In genomic region chr7:121335390-121336109, GRCm38 (mm10) we compare ENCODE assay signal across 26 mouse cellular contexts. TPM values are rescaled to one million over a fixed set of nuclear protein-coding genes. Genes with fewer than 3 reads are reported as not detected.
DNase-seq lines count a peak whose midpoint lies in the region; ATAC-seq and TF ChIP-seq lines count a peak whose summit lies in the region.
"Had no signal": no experiment of that assay in that cellular context is flagged by ENCODE, and none has a peak within 500 bp of the region (broad histone marks: within the 10 kb centered on the region; RNA-seq: fewer than 3 reads in every experiment).

No protein-coding gene starts in this region.

- H3K9ac ChIP-seq in forebrain, embryonic 11.5 days (ENCODE audit: low read length) = no peak overlapping the region
- no peak overlapping the region for H3K9ac ChIP-seq in forebrain, postnatal 0 days
- no peak overlapping the region for H3K9ac ChIP-seq in heart, embryonic 11.5 days (ENCODE audit: low read depth, low read length)
- H3K9ac ChIP-seq: embryonic facial prominence, embryonic 15.5 days; heart, embryonic 15.5 days; hindbrain, embryonic 14.5 days had no signal

- no peak overlapping the region for H3K4me3 ChIP-seq in forebrain, embryonic 11.5 days (ENCODE audit: low read depth, low read length)
- H3K4me3 ChIP-seq in forebrain, postnatal 0 days (ENCODE audit: low read depth, low read length) = no peak overlapping the region
- H3K4me3 ChIP-seq in heart, embryonic 11.5 days (ENCODE audit: low read depth, low read length) = no peak overlapping the region
- H3K4me3 ChIP-seq: embryonic facial prominence, embryonic 15.5 days; erythroblast, embryonic 14.5 days; gastrocnemius, adult 2 months; heart, embryonic 10.5 days; heart, embryonic 15.5 days had no signal

- 67% methylated on average over 9 of the region's 9 CpGs for WGBS in forebrain, embryonic 11.5 days
- 41% methylated on average over 9 of the region's 9 CpGs for WGBS in forebrain, postnatal 0 days
- 81% methylated on average over 9 of the region's 9 CpGs for WGBS in heart, embryonic 11.5 days (ENCODE audit: insufficient replicate concordance)

- H3K4me2 ChIP-seq in forebrain, embryonic 11.5 days (ENCODE audit: low read depth, low read length, severe bottlenecking) = no peak overlapping the region
- H3K4me2 ChIP-seq in forebrain, postnatal 0 days (ENCODE audit: low read depth) = no peak overlapping the region
- H3K4me2 ChIP-seq in heart, embryonic 11.5 days = no peak overlapping the region
- H3K4me2 ChIP-seq: embryonic facial prominence, embryonic 15.5 days; heart, embryonic 15.5 days; hindbrain, embryonic 14.5 days had no signal

- peak; percentile 64; the same call in 1 of the 2 replicates for ATAC-seq in forebrain, embryonic 11.5 days (replicated peaks; ENCODE audit: low FRiP score)
- no peak for ATAC-seq in forebrain, postnatal 0 days
- ATAC-seq in heart, embryonic 11.5 days (replicated peaks; ENCODE audit: insufficient number of reproducible peaks, low FRiP score, low TSS enrichment) = no peak
- ATAC-seq: activated CD4-positive, CD25-positive, alpha-beta regulatory T cell, adult 4 months; intestine, embryonic 16.5 days; Patski had no signal

- no peak overlapping the region for H3K27ac ChIP-seq in forebrain, embryonic 11.5 days (ENCODE audit: low read depth, low read length)
- no peak overlapping the region for H3K27ac ChIP-seq in forebrain, postnatal 0 days (ENCODE audit: low read depth, low read length)
- no peak overlapping the region for H3K27ac ChIP-seq in heart, embryonic 11.5 days (ENCODE audit: low read depth, low read length)
- H3K27ac ChIP-seq: embryonic facial prominence, embryonic 15.5 days; gastrocnemius, adult 2 months; heart, embryonic 10.5 days; heart, embryonic 15.5 days; hindbrain, embryonic 14.5 days had no signal

- H3K27me3 ChIP-seq in forebrain, embryonic 11.5 days (ENCODE audit: control insufficient read depth, insufficient read depth, low read length) = peaks cover 16% of the 10 kb centered on the region
- peaks cover 4% of the 10 kb centered on the region for H3K27me3 ChIP-seq in forebrain, postnatal 0 days (ENCODE audit: insufficient read depth, low read length)
- H3K27me3 ChIP-seq in heart, embryonic 11.5 days (ENCODE audit: control insufficient read depth, insufficient read depth, low read length) = no peaks in the 10 kb centered on the region
- H3K27me3 ChIP-seq: embryonic facial prominence, embryonic 15.5 days; heart, embryonic 15.5 days; Patski had no signal

- no peak for TF ChIP-seq CTCF in forebrain, postnatal 0 days (IDR thresholded peaks at IDR 0.05; ENCODE audit: low read depth)

- DNase-seq in forebrain, embryonic 11.5 days (ENCODE audit: low spot score) = peak; percentile 58
- DNase-seq in forebrain, postnatal 0 days = no peak
- DNase-seq in heart, adult 11 months = peak; percentile 86
- DNase-seq in retina, postnatal 1 day = peak; percentile 69
- no peak for DNase-seq in retina, embryonic 14.5 days (ENCODE audit: low spot score)
- no peak for DNase-seq in gastrocnemius, postnatal 14 days
- DNase-seq: adrenal gland, postnatal 14 days; cerebellum, adult 18-20 months; cerebellum, adult 9-11 months; cerebellum, postnatal 36 days; gastrocnemius, adult 2 months; gastrocnemius, postnatal 36 days; heart, adult 18-20 months; heart, postnatal 14 days had no signal

- no peaks in the 10 kb centered on the region for H3K36me3 ChIP-seq in forebrain, embryonic 11.5 days (ENCODE audit: control insufficient read depth, insufficient read depth, low read length)
- H3K36me3 ChIP-seq in forebrain, postnatal 0 days (ENCODE audit: insufficient read depth) = no peaks in the 10 kb centered on the region
- no peaks in the 10 kb centered on the region for H3K36me3 ChIP-seq in heart, embryonic 11.5 days (ENCODE audit: control insufficient read depth, insufficient read depth, low read length)
- H3K36me3 ChIP-seq: embryonic facial prominence, embryonic 15.5 days; heart, embryonic 10.5 days; heart, embryonic 15.5 days had no signal

- intact Hi-C loops in gastrocnemius, postnatal 14 days (cut with DNase I; ENCODE audit: low total_unique reads) = no loop called here

- H3K4me1 ChIP-seq in forebrain, embryonic 11.5 days (replicated peaks; ENCODE audit: control insufficient read depth, insufficient read depth, low read length) = no peaks in the 10 kb centered on the region
- no peaks in the 10 kb centered on the region for H3K4me1 ChIP-seq in forebrain, postnatal 0 days (ENCODE audit: insufficient read depth)
- no peaks in the 10 kb centered on the region for H3K4me1 ChIP-seq in heart, embryonic 11.5 days (ENCODE audit: control insufficient read depth, insufficient read depth, low read length)
- H3K4me1 ChIP-seq: heart, embryonic 15.5 days had no signal

- H3K9me3 ChIP-seq in forebrain, embryonic 11.5 days (ENCODE audit: control insufficient read depth, low read length) = no peaks in the 10 kb centered on the region
- no peaks in the 10 kb centered on the region for H3K9me3 ChIP-seq in forebrain, postnatal 0 days (ENCODE audit: low read length)
- H3K9me3 ChIP-seq in heart, embryonic 11.5 days (replicated peaks; ENCODE audit: control insufficient read depth, low read length) = no peaks in the 10 kb centered on the region
- H3K9me3 ChIP-seq: embryonic facial prominence, embryonic 15.5 days; heart, embryonic 10.5 days; heart, embryonic 15.5 days had no signal

RNA-seq across cellular contexts. Expression of gene Hs3st2, which starts 56.1 kb away (rescaled TPM):
- 0.16 and 0.23 TPM in 2 replicates for polyA plus RNA-seq in forebrain, embryonic 11.5 days (2014; fragmentation: Nextera tagmentation; extraction: Ambion mirVana)
- 17.9 and 28.3 TPM in 2 replicates for total RNA-seq in forebrain, postnatal 0 days (2014; rRNA removed)
- polyA plus RNA-seq in forebrain, postnatal 0 days (2015; fragmentation: Nextera tagmentation; extraction: Ambion mirVana) = 22.3 and 31.7 TPM in 2 replicates
- polyA plus RNA-seq in heart, embryonic 11.5 days (2014; fragmentation: Nextera tagmentation; extraction: Ambion mirVana) = 0.09 and 0.28 TPM in 2 replicates
- total RNA-seq in gastrocnemius, postnatal 14 days (2021) = not detected
- total RNA-seq: gastrocnemius, adult 2 months; gastrocnemius, postnatal 36 days; heart, adult 18-20 months; heart, postnatal 14 days; hematopoietic stem cell, adult 5-6 weeks; MEL had no signal
- polyA plus RNA-seq: activated CD4-positive, CD25-positive, alpha-beta regulatory T cell, adult 4 months; C2C12; erythroblast, embryonic 14.5 days; Patski had no signal

Comparison
In these comparisons a context has a peak if more than half of its experiments do, and no peak if none do; other contexts are left out.
1. DNase-seq: peak in forebrain, embryonic 11.5 days (single experiment), heart, adult 11 months (single experiment) and retina, postnatal 1 day (single experiment); none in forebrain, postnatal 0 days (single experiment), retina, embryonic 14.5 days (single experiment) and gastrocnemius, postnatal 14 days (single experiment).
2. RNA of gene Hs3st2, which starts 56.1 kb away (polyA plus RNA-seq): 22.3 to 31.7 TPM in forebrain, postnatal 0 days; 0.16 to 0.23 TPM in forebrain, embryonic 11.5 days and 0.09 to 0.28 TPM in heart, embryonic 11.5 days; every median in the first group is over 10 times any median in the second.